Mouse (Mus musculus) layer of hippocampus, postnatal 25 days (tissue): ENCODE measurements around the gene Lrp1. TPM values are rescaled to one million over a fixed set of nuclear protein-coding genes. Genes with fewer than 3 reads are reported as not detected.

Experiments
- DNase-seq, 2 experiments: peaks; one replicate each; pipeline ENCODE4 v3.0.0; 2022; ENCODE audit warnings: mixed read lengths in 2 of 2, low spot score in 1 of 2; ENCODE audit errors: extremely low spot score in 1 of 2
- total RNA-seq, 2 experiments: library from RNA; stranded (reverse); gene quantifications; 2 replicates each; pipeline ENCODE4 v1.2.3; 2021

The Lrp1 gene
- total RNA-seq, 2 experiments from 2014 or later, result 259 to 316 TPM

DNA sequence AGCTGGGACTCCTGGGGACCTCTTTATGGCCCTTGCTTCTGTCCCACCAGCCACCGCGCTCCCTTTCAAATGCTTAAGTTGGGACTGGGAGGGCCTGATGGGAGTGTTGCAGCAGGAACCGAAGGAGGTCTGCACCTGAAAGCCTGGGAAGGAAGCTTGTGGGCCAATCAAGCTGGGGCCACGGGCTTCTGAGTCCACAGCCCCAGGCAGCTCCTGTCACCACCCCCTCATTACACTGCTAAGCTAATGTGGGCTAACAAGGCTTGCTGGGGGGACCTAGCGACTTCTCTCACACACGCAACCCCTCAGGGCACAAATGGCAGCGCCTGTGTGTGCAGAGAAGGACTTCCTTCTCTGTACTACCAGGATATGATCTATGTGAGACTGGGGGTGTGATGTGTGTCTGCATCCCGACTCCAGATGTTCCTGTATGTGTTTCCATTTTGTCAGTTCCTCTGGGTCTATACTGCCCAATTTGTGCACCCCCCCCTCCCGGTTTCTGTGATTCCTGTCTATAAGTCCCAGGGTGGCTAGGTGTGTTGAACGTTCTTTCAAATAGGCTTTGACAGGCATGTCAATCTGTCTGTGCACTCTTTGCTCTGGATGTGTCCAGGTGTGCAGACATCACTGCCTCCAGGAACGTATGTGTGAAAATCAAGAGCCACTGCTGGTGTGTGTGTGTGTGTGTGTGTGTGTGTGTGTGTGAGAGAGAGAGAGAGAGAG, 109.9 kb downstream of the Lrp1 start:
- DNase-seq, result no peak

- no peak for DNase-seq
Observed at GRCm38 (mm10) chr10:127509837-127510701, 110.9 kb downstream of the Lrp1 start.

DNA sequence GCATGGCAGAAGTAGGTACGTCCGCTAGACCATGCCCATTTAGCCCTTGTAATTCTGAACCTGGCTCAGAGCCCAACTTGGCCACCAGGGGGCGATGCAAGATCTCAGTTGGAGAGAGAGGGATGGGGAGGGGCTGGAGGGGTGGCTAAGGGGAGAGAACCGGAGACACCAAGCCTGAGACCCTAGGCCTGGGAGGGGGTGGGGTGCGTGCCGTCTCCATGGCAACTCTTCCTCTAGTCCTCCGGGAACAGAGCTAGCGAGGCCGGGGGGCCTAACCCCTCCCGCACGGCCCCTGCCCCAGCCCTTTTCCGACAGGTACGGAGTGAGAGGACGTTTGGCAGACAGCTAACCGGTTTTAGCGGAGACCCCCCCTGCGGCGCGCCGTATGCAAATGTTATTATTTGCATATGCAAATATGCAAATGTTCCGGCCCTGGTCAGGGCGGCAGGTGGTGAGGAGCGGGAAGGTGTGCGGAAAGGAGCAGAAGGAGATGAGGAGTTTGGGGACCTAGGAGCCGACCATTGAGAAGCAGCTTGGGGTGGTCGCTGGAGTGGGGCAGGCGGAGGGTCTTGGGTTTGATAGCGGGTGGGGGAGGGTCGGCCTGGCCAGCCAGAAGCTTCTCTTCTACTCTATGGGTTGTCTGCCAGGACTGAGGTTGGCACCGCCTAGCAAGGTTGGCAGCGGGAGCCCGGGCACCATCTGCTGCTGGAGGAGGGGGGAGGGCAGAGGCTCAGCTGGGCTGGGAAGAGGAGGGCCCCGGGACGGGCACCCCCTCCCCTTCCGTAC, 111.7 kb downstream of the Lrp1 start:
- DNase-seq, result peak; percentile 81 to 91

GRCm38 (mm10) chr10:127508239-127508638, 112.7 kb downstream of the Lrp1 start:
- DNase-seq, result peak; percentile 65 to 79

- DNase-seq, result no peak
Observed at GRCm38 (mm10) chr10:127500894-127501893, 119.8 kb downstream of the Lrp1 start, which contains the start of gene Stac3. Gene Stac3, plus strand, starts transcription at chr10:127501686.

GRCm38 (mm10) chr10:127500042-127500441, 120.9 kb downstream of the Lrp1 start:
- no peak for DNase-seq

DNA sequence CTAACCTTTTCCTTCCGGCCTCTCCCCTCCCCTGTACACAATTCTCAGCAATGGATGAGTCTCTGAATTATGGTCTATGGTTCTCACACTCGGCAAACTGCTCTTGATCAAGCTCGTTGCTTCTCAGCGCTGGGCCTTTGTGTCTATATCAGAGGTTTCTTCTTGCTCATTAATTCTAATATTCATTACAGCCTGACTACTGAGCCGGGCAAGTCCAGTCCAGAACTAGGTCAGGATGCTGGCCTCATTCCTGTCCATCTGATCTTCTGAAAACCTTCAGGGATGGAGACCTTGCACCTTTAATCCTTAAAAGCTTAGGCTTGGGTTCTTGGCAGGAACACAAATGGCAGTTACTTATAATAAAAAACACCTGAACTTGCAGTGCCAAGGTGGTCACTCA, 121.4 kb downstream of the Lrp1 start:
- no peak for DNase-seq

GRCm38 (mm10) chr10:127496156-127496555, 124.8 kb downstream of the Lrp1 start:
- DNase-seq, result no peak

DNA sequence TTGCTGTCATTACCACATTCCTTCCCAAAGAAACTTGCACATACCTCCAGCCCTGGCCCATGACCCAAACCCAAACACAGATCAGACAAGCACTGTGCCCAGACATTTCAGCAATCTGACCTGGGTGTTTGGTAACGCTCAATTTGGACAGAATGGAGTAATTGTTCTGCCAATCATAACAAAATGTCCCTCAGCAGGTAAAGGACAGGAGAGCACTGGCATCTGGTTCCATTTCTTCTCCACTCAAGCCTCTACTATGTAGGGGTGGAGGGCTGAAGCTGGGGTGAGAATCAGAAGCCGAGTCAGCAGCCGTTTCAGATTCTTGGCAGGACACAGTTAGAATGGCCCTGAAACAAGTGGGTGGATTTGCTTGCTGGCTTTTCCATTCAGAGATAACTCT, 128.8 kb downstream of the Lrp1 start:
- DNase-seq, result no peak

GRCm38 (mm10) chr10:127491128-127491512, 129.8 kb downstream of the Lrp1 start:
- no peak for DNase-seq

DNA sequence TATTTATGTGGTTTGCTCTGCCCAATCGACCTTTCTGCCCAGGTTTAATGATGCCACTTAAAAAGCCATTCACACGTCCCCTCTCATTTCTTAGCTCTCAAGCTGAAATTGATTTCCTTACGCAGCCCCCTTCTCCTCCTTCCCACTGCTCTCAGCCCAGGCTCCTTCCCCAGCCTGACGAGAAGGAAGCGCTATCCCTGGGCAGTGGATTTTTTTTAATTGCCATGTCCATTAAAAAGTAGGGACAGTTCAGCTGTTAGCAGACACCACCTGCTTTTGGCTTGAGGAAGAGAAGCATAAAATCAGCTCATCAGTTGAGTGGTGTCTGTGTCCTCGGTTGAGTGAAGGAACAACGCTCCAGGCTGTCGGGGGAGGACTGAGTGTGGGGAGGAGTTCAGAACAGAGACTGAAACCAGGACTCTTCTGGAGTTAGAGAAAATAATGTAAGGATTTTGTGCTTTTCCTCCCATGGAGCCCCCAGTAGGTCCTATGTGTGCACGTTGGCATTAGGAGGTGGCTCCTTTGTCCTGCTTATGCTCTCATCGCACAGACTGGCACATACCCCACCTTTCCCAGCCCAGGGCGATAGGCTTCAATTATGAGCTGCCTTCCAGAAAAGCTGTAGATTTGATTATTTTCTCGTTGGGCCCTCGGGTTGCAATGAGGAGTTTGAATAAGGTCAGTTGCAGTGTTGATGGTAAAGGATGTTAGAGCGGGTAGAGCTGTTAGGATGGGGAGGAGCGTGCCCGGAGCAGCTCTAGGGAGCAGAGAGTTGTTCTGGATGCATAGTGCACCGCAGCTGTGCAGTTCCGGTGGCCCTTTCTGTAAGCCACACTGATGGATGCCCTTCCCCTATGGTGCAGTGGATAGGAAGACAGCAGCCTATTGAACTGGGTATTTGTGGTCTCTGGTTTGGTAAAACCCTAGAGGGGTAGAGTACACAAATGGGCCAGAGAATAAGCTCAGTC, 130.5 kb downstream of the Lrp1 start:
- no peak for DNase-seq

DNA sequence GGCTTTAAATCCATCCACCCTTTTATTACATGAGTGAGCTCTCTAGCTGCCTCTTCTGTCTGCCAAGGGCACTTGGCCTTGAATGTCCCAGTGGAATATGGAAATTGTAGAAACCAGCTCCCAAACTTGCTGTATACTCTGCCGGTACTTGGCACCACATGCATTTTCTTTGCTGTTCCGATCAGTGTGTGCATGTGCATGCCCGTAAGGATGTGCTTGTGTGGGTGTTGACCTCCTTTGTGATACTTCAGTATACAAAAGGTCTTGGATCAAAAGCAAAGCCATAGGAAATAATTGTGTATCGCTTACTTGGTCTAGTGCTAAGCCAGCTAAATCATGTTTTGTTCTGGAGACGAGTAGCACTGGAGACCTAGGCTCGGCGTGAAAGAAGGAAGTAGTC, 132.1 kb downstream of the Lrp1 start:
- no peak for DNase-seq

Other genes starting within 250 kb of the Lrp1 start
- gene R3hdm2, start 240.8 kb downstream of the Lrp1 start, total RNA-seq, result 100 to 1,000 TPM; 153 to 200 TPM
- gene Stac3, start 119.5 kb downstream of the Lrp1 start, total RNA-seq, result 1 to 10 TPM; 2.4 to 4.6 TPM
- gene Ndufa4l2, start 106.2 kb downstream of the Lrp1 start, total RNA-seq, result 1 to 10 TPM; 4.1 to 6.7 TPM
- gene Shmt2, start 98.7 kb downstream of the Lrp1 start, total RNA-seq, result 10 to 100 TPM; 29.5 to 31.8 TPM
- 1 to 10 TPM; 1.9 to 2.1 TPM for gene Nxph4, start 86.6 kb downstream of the Lrp1 start, total RNA-seq
- gene Stat6, start 21.8 kb upstream of the Lrp1 start, total RNA-seq, result 1 to 10 TPM; 4.1 to 7.2 TPM
- 1 to 10 TPM; 5.8 TPM for gene Nemp1, start 45.8 kb upstream of the Lrp1 start, total RNA-seq
- 10 to 100 TPM; 43.0 to 46.0 TPM for gene Nab2, start 47.4 kb upstream of the Lrp1 start, total RNA-seq
- gene Myo1a, start 84.0 kb upstream of the Lrp1 start, total RNA-seq, result 1 to 10 TPM in 1 of 2 experiments, under 1 TPM in 1; 0.66 to 1.0 TPM
- gene Tac2, start 103.3 kb upstream of the Lrp1 start, total RNA-seq, result 1 to 10 TPM; 4.2 to 5.0 TPM
- gene Zbtb39, start 118.4 kb upstream of the Lrp1 start, total RNA-seq, result 10 to 100 TPM in 1 of 2 experiments, 1 to 10 TPM in 1; 9.9 to 10.1 TPM
- gene Gpr182, start 130.6 kb upstream of the Lrp1 start, total RNA-seq, result 1 to 10 TPM in 1 of 2 experiments, under 1 TPM in 1; 0.74 to 1.4 TPM
- under 1 TPM; 0.12 to 0.14 TPM for gene Rdh1, start 138.6 kb upstream of the Lrp1 start, total RNA-seq
- under 1 TPM in 1 of 2 experiments, not detected in 1; 0.42 TPM for gene Rdh16f1, start 138.6 kb upstream of the Lrp1 start, total RNA-seq
- under 1 TPM in 1 of 2 experiments, not detected in 1; 0.47 TPM for gene Rdh9, start 155.2 kb upstream of the Lrp1 start, total RNA-seq
- gene Rdh16, start 180.0 kb upstream of the Lrp1 start, total RNA-seq, result under 1 TPM; 0.10 to 0.16 TPM
- gene Rdh19, start 228.8 kb upstream of the Lrp1 start, total RNA-seq, result not detected
- not detected for gene Rdh16f2, start 245.3 kb upstream of the Lrp1 start, total RNA-seq